Mouse (Mus musculus): Measurements from ENCODE around the gene Ccdc9.

DNA sequence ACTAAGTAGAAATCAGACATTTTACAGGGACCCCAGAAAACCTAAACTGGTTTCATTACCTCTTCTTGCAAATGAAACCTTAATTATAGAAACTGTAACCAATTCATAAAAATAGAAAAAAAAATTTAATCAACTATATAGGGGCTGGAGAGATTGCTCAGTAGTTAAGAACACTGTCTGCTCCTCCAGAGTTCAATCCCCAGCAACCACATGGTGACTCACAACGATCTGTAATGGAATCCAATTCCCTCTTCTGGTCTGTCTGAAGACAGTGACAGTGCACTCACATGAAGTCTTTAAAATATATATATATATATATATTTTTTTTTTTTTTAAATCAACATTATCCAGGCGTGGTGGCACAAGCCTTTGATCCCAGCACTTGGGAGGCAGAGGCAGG, 421 bp upstream of the Ccdc9 start:
- no peak for TF ChIP-seq POLR2A (IDR thresholded peaks at IDR 0.05; ENCODE audit: extremely low read depth, insufficient read depth, low read length)
- no peak for TF ChIP-seq CTCF (IDR thresholded peaks at IDR 0.05; ENCODE audit: low read depth, low read length)

All from liver, adult 2 months (tissue).